Mouse (Mus musculus): ENCODE data around the gene Sult1a1.

Sult1a1 gene

DNA sequence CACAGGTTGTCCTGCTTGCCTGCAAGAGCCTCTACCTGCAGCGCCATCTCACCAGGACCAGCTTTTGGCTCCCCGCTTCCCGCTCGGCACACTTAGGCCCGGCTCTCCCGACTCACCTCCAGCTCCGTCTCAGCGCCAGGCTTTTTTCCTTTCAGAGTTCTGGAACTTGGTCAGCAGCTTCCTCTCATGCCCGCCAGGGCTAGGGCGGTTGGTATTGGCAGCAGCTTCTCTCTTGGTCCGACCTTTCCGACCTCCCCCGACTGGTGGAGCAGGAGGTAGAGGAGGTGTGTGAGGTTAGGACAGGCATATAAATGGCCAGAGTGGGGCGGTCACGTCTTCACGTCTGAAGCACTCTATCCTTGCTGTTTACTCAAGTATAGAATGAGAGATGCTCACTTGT is 51.5 kb downstream of the Sult1a1 start:
- DNase-seq (ENCODE audit: low read depth, low spot score), result no peak

GRCm38 (mm10) chr7:126623381-126623780 is 52.9 kb downstream of the Sult1a1 start:
- DNase-seq (ENCODE audit: low read depth, low spot score), result no peak

All from brain, embryonic 18.5 days (tissue).